Mouse (Mus musculus): ENCODE data around the gene Krt7.

DNA sequence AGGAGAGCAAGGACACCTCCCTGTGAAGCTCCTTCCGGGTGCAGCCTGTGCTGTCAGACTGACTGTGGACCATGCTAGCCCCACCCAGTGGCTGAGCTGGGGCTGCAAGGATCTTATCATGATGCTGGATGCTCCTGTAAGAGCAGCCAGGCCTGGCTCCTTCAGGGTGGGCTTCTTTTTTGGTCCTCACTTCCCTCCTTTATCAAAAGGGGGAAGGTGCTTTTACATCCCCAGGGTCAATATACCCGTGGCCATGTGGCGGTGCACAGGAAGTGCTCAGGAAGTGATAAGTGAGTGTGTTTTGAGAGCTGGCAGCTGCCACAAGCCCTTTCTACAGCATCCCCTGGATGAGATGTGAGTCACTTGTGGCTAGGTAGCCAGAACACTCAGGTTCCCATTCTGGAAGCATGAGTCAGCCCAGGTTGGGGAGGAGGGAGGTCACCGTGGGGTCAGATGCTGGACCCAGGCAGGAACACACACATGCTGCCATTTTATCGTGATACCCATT, 22.8 kb upstream of the Krt7 start:
- no peak for TF ChIP-seq CTCF (IDR thresholded peaks at IDR 0.05; ENCODE audit: extremely low read depth, insufficient read depth, insufficient read length, insufficient replicate concordance)
- no peak for TF ChIP-seq POLR2A (IDR thresholded peaks at IDR 0.05; ENCODE audit: low read depth, low read length)

All from spleen, adult 2 months (tissue).